In the genomic region with DNA sequence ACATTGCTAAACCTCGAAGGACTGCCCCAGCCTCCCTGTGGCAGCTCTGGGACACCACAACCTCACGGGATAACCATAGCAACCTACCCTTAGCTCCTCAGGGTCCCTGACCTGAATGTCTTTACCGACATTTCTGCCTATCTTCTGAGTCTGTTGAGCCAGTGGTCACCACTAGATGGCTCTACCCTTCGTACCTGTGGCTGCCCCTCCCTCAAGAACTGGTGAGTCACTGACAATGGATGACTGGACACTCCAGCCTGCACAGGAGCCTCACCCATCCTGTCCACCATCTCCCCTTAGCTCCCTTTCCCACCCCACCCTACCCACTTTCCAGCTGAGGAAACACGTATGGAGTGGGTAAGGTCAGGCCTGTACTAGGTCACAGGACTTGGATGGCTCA, we compare ENCODE assay signal across 10 mouse cellular contexts. TPM values are rescaled to one million over a fixed set of nuclear protein-coding genes. Genes with fewer than 3 reads are reported as not detected.
DNase-seq lines count a peak whose midpoint lies in the region; ATAC-seq lines count a peak whose summit lies in the region.
"Had no signal": no experiment of that assay in that cellular context is flagged by ENCODE, and none has a peak within 500 bp of the region (broad histone marks: within the 10 kb centered on the region; RNA-seq: fewer than 3 reads in every experiment).

No protein-coding gene starts in this region.

- H3K4me3 ChIP-seq in heart, embryonic 12.5 days: no peak overlapping the region
- no peak overlapping the region for H3K4me3 ChIP-seq in neural tube, embryonic 13.5 days
- no peak overlapping the region for H3K4me3 ChIP-seq in neural tube, embryonic 15.5 days (replicated peaks)
- H3K4me3 ChIP-seq in limb, embryonic 10.5 days: no peak overlapping the region
- H3K4me3 ChIP-seq: heart, embryonic 13.5 days had no signal

- 23% methylated on average over 5 of the region's 5 CpGs for WGBS in heart, embryonic 12.5 days
- 27% methylated on average over 5 of the region's 5 CpGs for WGBS in neural tube, embryonic 13.5 days
- WGBS in neural tube, embryonic 15.5 days: 21% methylated on average over 5 of the region's 5 CpGs
- 26% methylated on average over 5 of the region's 5 CpGs for WGBS in limb, embryonic 10.5 days

- no peaks in the 10 kb centered on the region for H3K9me3 ChIP-seq in heart, embryonic 12.5 days (replicated peaks)
- no peaks in the 10 kb centered on the region for H3K9me3 ChIP-seq in neural tube, embryonic 13.5 days
- no peaks in the 10 kb centered on the region for H3K9me3 ChIP-seq in neural tube, embryonic 15.5 days (replicated peaks)
- H3K9me3 ChIP-seq in limb, embryonic 10.5 days (replicated peaks): no peaks in the 10 kb centered on the region
- H3K9me3 ChIP-seq: heart, embryonic 13.5 days had no signal

- H3K4me1 ChIP-seq in heart, embryonic 12.5 days (replicated peaks): no peaks in the 10 kb centered on the region
- H3K4me1 ChIP-seq in neural tube, embryonic 13.5 days (replicated peaks): no peaks in the 10 kb centered on the region
- H3K4me1 ChIP-seq in neural tube, embryonic 15.5 days: no peaks in the 10 kb centered on the region
- H3K4me1 ChIP-seq in limb, embryonic 10.5 days: no peaks in the 10 kb centered on the region; the same call in 1 of the 2 replicates
- H3K4me1 ChIP-seq: heart, embryonic 13.5 days had no signal

- intact Hi-C loops in heart, postnatal 14 days (cut with DNase I): no loop called here

- no peak overlapping the region for H3K4me2 ChIP-seq in heart, embryonic 12.5 days
- no peak overlapping the region for H3K4me2 ChIP-seq in neural tube, embryonic 13.5 days
- no peak overlapping the region for H3K4me2 ChIP-seq in neural tube, embryonic 15.5 days
- H3K4me2 ChIP-seq: heart, embryonic 13.5 days had no signal

- peaks cover 86% of the 10 kb centered on the region for H3K27me3 ChIP-seq in heart, embryonic 12.5 days (replicated peaks)
- peaks cover 45% of the 10 kb centered on the region for H3K27me3 ChIP-seq in neural tube, embryonic 13.5 days
- peaks cover 24% of the 10 kb centered on the region for H3K27me3 ChIP-seq in neural tube, embryonic 15.5 days (replicated peaks)
- H3K27me3 ChIP-seq in limb, embryonic 10.5 days (ENCODE audit: low read depth, poor library complexity, severe bottlenecking): peaks cover 76% of the 10 kb centered on the region

- peak; percentile 34; the same call in 1 of the 2 replicates for ATAC-seq in heart, embryonic 12.5 days (ENCODE audit: insufficient number of reproducible peaks, low FRiP score)
- peak; percentile 24; the same call in 1 of the 2 replicates for ATAC-seq in neural tube, embryonic 13.5 days (ENCODE audit: low read depth)
- no peak for ATAC-seq in neural tube, embryonic 15.5 days (ENCODE audit: low FRiP score)

- DNase-seq in heart, postnatal 14 days: no peak
- peak; percentile 20 to 49 for DNase-seq in adrenal gland, postnatal 36 days
- peak; percentile 56 for DNase-seq in retina, postnatal 1 day
- no peak for DNase-seq in limb, embryonic 10.5 days (ENCODE audit: low spot score)
- no peak for DNase-seq in gastrocnemius, adult 18-20 months (ENCODE audit: low spot score)

- H3K36me3 ChIP-seq in heart, embryonic 12.5 days: no peaks in the 10 kb centered on the region
- no peaks in the 10 kb centered on the region for H3K36me3 ChIP-seq in neural tube, embryonic 13.5 days
- H3K36me3 ChIP-seq in neural tube, embryonic 15.5 days: no peaks in the 10 kb centered on the region
- H3K36me3 ChIP-seq in limb, embryonic 10.5 days: no peaks in the 10 kb centered on the region
- H3K36me3 ChIP-seq: heart, embryonic 13.5 days had no signal

- H3K9ac ChIP-seq in heart, embryonic 12.5 days: no peak overlapping the region
- no peak overlapping the region for H3K9ac ChIP-seq in neural tube, embryonic 13.5 days
- no peak overlapping the region for H3K9ac ChIP-seq in neural tube, embryonic 15.5 days (replicated peaks)
- H3K9ac ChIP-seq: heart, embryonic 13.5 days had no signal

- H3K27ac ChIP-seq in heart, embryonic 12.5 days (ENCODE audit: poor library complexity, severe bottlenecking): no peak overlapping the region
- no peak overlapping the region for H3K27ac ChIP-seq in neural tube, embryonic 13.5 days (replicated peaks)
- no peak overlapping the region for H3K27ac ChIP-seq in neural tube, embryonic 15.5 days (replicated peaks)
- H3K27ac ChIP-seq in limb, embryonic 10.5 days: no peak overlapping the region
- H3K27ac ChIP-seq: heart, embryonic 13.5 days had no signal

RNA-seq across cellular contexts. Expression of gene Begain, which starts 23.5 kb away (rescaled TPM):
- polyA plus RNA-seq in heart, embryonic 12.5 days (2016; fragmentation: Nextera tagmentation; extraction: Ambion mirVana): 1.4 and 1.8 TPM in 2 replicates
- total RNA-seq in heart, postnatal 14 days (2021): under 1 TPM; 0.51 to 0.67 TPM
- 25.0 and 25.5 TPM in 2 replicates for polyA plus RNA-seq in neural tube, embryonic 13.5 days (2015; fragmentation: Nextera tagmentation; extraction: Ambion mirVana)
- polyA plus RNA-seq in neural tube, embryonic 15.5 days (2015; fragmentation: Nextera tagmentation; extraction: Ambion mirVana): 31.0 and 37.9 TPM in 2 replicates
- total RNA-seq in adrenal gland, postnatal 36 days (2021): 1 to 10 TPM; 2.9 to 4.0 TPM
- polyA plus RNA-seq in limb, embryonic 10.5 days (2016; fragmentation: Nextera tagmentation; extraction: Ambion mirVana): 2.3 and 2.5 TPM in 2 replicates
- total RNA-seq in gastrocnemius, adult 18-20 months (2021): under 1 TPM in 1 of 2 experiments, not detected in 1; 0.12 TPM
- total RNA-seq: monocyte, adult 5-6 weeks had no signal

Comparison
In these comparisons a context has a peak if more than half of its experiments do, and no peak if none do; other contexts are left out.
1. DNase-seq: peak in adrenal gland, postnatal 36 days (2 of 2) and retina, postnatal 1 day (single experiment); none in heart, postnatal 14 days (0 of 2), limb, embryonic 10.5 days (single experiment) and gastrocnemius, adult 18-20 months (single experiment).